Mouse (Mus musculus) inflammation-experienced regulatory T-cells, adult 16 weeks (primary cell): ENCODE data around the gene Wdr46. TPM values are rescaled to one million over a fixed set of nuclear protein-coding genes. Genes with fewer than 3 reads are reported as not detected.

Experiments used
- polyA plus RNA-seq: library from polyadenylated mRNA; unstranded; fragments of 100-300 nt; shearing (Covaris generic); gene quantifications from one replicate; pipeline ENCODE4 v1.2.1, GENCODE M21; 2017

Wdr46 gene
- polyA plus RNA-seq, result 64.9 TPM

GRCm38 (mm10) chr17:33940206-33940805 is at the start of gene Wdr46, which contains the start of gene Pfdn6:
TSS of gene Wdr46 (plus strand) at chr17:33940660.
TSS of gene Pfdn6 (minus strand) at chr17:33940343.

GRCm38 (mm10) chr17:33904835-33905234 is 35.6 kb upstream of the Wdr46 start, which contains the start of gene Platr17:
TSS of gene Platr17 (plus strand) at chr17:33905135.

GRCm38 (mm10) chr17:33909077-33909868 is 31.2 kb upstream of the Wdr46 start, which contains the start of gene Daxx:
TSS of gene Daxx (plus strand) at chr17:33909414.

GRCm38 (mm10) chr17:33915671-33916250 is 24.7 kb upstream of the Wdr46 start, which contains the start of the genes Tapbp and Zbtb22:
TSS of gene Tapbp (plus strand) at chr17:33915899.
TSS of gene Zbtb22 (plus strand) at chr17:33915904.

GRCm38 (mm10) chr17:33929371-33930279 is 10.8 kb upstream of the Wdr46 start, which contains the start of gene Rgl2:
TSS of gene Rgl2 (plus strand) at chr17:33929543.

GRCm38 (mm10) chr17:33951021-33951946 is 10.8 kb downstream of the Wdr46 start, which contains the start of gene B3galt4:
TSS of gene B3galt4 (minus strand) at chr17:33951488.

GRCm38 (mm10) chr17:33955555-33956214 is 15.2 kb downstream of the Wdr46 start, which contains the start of the genes Vps52 and Rps18:
TSS of gene Vps52 (plus strand) at chr17:33955812.
TSS of gene Rps18 (minus strand) at chr17:33956001.

Other genes starting within 250 kb of the Wdr46 start
- gene March2, start 222.0 kb upstream of the Wdr46 start, polyA plus RNA-seq, result 68.9 TPM
- gene Rab11b, start 180.1 kb upstream of the Wdr46 start, polyA plus RNA-seq, result 317 TPM
- 6.5 TPM for gene Angptl4, start 158.8 kb upstream of the Wdr46 start, polyA plus RNA-seq
- gene Kank3, start 130.1 kb upstream of the Wdr46 start, polyA plus RNA-seq, result 4.7 TPM
- gene Rps28, start 116.1 kb upstream of the Wdr46 start, polyA plus RNA-seq, result 865 TPM
- gene Ndufa7, start 116.1 kb upstream of the Wdr46 start, polyA plus RNA-seq, result 364 TPM
- 35.5 TPM for gene Cd320, start 97.6 kb upstream of the Wdr46 start, polyA plus RNA-seq
- gene Gm7029, start 66.8 kb upstream of the Wdr46 start, polyA plus RNA-seq, result not detected
- gene Kifc1, start 50.0 kb upstream of the Wdr46 start, polyA plus RNA-seq, result 3.7 TPM
- 3.8 TPM for gene Platr17, start 35.5 kb upstream of the Wdr46 start, polyA plus RNA-seq
- 134 TPM for gene Daxx, start 31.2 kb upstream of the Wdr46 start, polyA plus RNA-seq
- gene Tapbp, start 24.8 kb upstream of the Wdr46 start, polyA plus RNA-seq, result 751 TPM
- gene Zbtb22, start 24.8 kb upstream of the Wdr46 start, polyA plus RNA-seq, result 22.8 TPM
- gene Rgl2, start 11.1 kb upstream of the Wdr46 start, polyA plus RNA-seq, result 165 TPM
- 132 TPM for gene Pfdn6, start 317 bp upstream of the Wdr46 start, polyA plus RNA-seq
- gene B3galt4, start 10.8 kb downstream of the Wdr46 start, polyA plus RNA-seq, result 34.8 TPM
- 96.8 TPM for gene Vps52, start 15.2 kb downstream of the Wdr46 start, polyA plus RNA-seq
- 2,339 TPM for gene Rps18, start 15.3 kb downstream of the Wdr46 start, polyA plus RNA-seq
- gene H2-K1, start 59.7 kb downstream of the Wdr46 start, polyA plus RNA-seq, result 13,592 TPM
- gene Ring1, start 84.0 kb downstream of the Wdr46 start, polyA plus RNA-seq, result 24.7 TPM
- 47.8 TPM for gene H2-Ke6, start 87.4 kb downstream of the Wdr46 start, polyA plus RNA-seq
- 165 TPM for gene Slc39a7, start 91.0 kb downstream of the Wdr46 start, polyA plus RNA-seq
- 25.2 TPM for gene Rxrb, start 91.2 kb downstream of the Wdr46 start, polyA plus RNA-seq
- 3.0 TPM for gene Col11a2, start 98.8 kb downstream of the Wdr46 start, polyA plus RNA-seq
- gene H2-Oa, start 151.7 kb downstream of the Wdr46 start, polyA plus RNA-seq, result 41.7 TPM
- 118 TPM for gene H2-DMa, start 178.9 kb downstream of the Wdr46 start, polyA plus RNA-seq
- gene Brd2, start 182.0 kb downstream of the Wdr46 start, polyA plus RNA-seq, result 172 TPM
- 8.5 TPM for gene H2-DMb2, start 202.6 kb downstream of the Wdr46 start, polyA plus RNA-seq
- gene H2-DMb1, start 212.4 kb downstream of the Wdr46 start, polyA plus RNA-seq, result 7.1 TPM
- 543 TPM for gene Tap1, start 246.9 kb downstream of the Wdr46 start, polyA plus RNA-seq
- 552 TPM for gene Psmb9, start 247.1 kb downstream of the Wdr46 start, polyA plus RNA-seq